Mouse (Mus musculus): ENCODE measurements around the gene Uggt2.

Gene Uggt2

GRCm38 (mm10) chr14:119098851-119099569 is at the start of gene Uggt2:
Gene Uggt2, minus strand, starts transcription at chr14:119099430.
- DNase-seq, result peak; percentile 98

GRCm38 (mm10) chr14:119139381-119139950 is 40.2 kb upstream of the Uggt2 start:
- peak; percentile 48 to 59 for DNase-seq

GRCm38 (mm10) chr14:119138786-119139100 is 39.5 kb upstream of the Uggt2 start:
- DNase-seq, result peak; percentile 71 to 73

GRCm38 (mm10) chr14:119137906-119138785 is 38.9 kb upstream of the Uggt2 start, which contains the start of gene Hs6st3:
Gene Hs6st3, plus strand, starts transcription at chr14:119138341.
- peak; percentile 62 to 73 for DNase-seq

- peak; percentile 94 to 96 for DNase-seq
These were observed 38.3 kb upstream of the Uggt2 start for GRCm38 (mm10) chr14:119137512-119137905.

- no peak for DNase-seq
These were observed 28.1 kb upstream of the Uggt2 start for GRCm38 (mm10) chr14:119127330-119127729.

- DNase-seq, result no peak
These were observed 26.6 kb upstream of the Uggt2 start for GRCm38 (mm10) chr14:119125840-119126239.

GRCm38 (mm10) chr14:119124061-119124460 is 24.8 kb upstream of the Uggt2 start:
- peak; percentile 83 to 85 for DNase-seq

- no peak for DNase-seq
These were observed 24.4 kb upstream of the Uggt2 start for GRCm38 (mm10) chr14:119123582-119123981.

GRCm38 (mm10) chr14:119112558-119112957 is 13.3 kb upstream of the Uggt2 start:
- no peak for DNase-seq

GRCm38 (mm10) chr14:119109776-119110218 is 10.6 kb upstream of the Uggt2 start:
- peak; percentile 57 to 62 for DNase-seq

GRCm38 (mm10) chr14:119108776-119109301 is 9.6 kb upstream of the Uggt2 start:
- DNase-seq, result peak; percentile 22 to 36

- peak; percentile 92 to 95 for DNase-seq
These were observed 8.4 kb upstream of the Uggt2 start for GRCm38 (mm10) chr14:119107591-119107990.

- DNase-seq, result no peak
These were observed 301 bp upstream of the Uggt2 start for GRCm38 (mm10) chr14:119099570-119099891.

- no peak for DNase-seq
These were observed 37.4 kb downstream of the Uggt2 start for GRCm38 (mm10) chr14:119061811-119062210.

GRCm38 (mm10) chr14:119060682-119061081 is 38.5 kb downstream of the Uggt2 start:
- DNase-seq, result no peak

GRCm38 (mm10) chr14:119057014-119057413 is 42.2 kb downstream of the Uggt2 start:
- DNase-seq, result no peak

- no peak for DNase-seq
These were observed 46.3 kb downstream of the Uggt2 start for GRCm38 (mm10) chr14:119052969-119053368.

- no peak for DNase-seq
These were observed 46.9 kb downstream of the Uggt2 start for GRCm38 (mm10) chr14:119052361-119052760.

- no peak for DNase-seq
These were observed 55.5 kb downstream of the Uggt2 start for GRCm38 (mm10) chr14:119043765-119044164.

GRCm38 (mm10) chr14:119040253-119040652 is 59.0 kb downstream of the Uggt2 start:
- DNase-seq, result peak; percentile 78 to 81

- no peak for DNase-seq
These were observed 61.5 kb downstream of the Uggt2 start for GRCm38 (mm10) chr14:119037755-119038154.

GRCm38 (mm10) chr14:119037076-119037683 is 62.0 kb downstream of the Uggt2 start:
- DNase-seq, result no peak
